Mouse (Mus musculus): Measurements from ENCODE around the gene Cyp2d10. TPM values are rescaled to one million over a fixed set of nuclear protein-coding genes. Genes with fewer than 3 reads are reported as not detected.

Gene Cyp2d10
- total RNA-seq (2023) = not detected

DNA sequence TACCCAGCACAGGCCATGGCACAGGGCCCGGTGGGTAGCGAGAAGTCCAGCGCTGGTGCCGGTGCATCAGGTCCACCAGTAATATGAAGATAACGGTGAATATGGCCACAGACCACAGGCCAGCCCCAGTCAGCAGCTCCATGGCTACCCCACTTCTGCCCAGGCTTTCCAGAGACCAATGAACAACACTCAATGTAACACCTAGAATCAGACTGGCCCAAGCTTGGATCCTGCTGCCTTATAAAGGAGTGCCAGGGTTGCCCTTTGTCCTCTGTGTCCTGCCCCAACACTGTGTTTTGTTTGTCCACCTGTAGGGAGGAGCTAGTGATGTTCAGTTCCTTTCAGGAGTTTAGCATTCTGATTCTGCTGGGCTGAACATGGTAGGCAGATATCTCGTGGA, at the start of gene Cyp2d10:
Gene Cyp2d10, minus strand, starts transcription at position 215 of the 400 bp plus-strand sequence.

DNA sequence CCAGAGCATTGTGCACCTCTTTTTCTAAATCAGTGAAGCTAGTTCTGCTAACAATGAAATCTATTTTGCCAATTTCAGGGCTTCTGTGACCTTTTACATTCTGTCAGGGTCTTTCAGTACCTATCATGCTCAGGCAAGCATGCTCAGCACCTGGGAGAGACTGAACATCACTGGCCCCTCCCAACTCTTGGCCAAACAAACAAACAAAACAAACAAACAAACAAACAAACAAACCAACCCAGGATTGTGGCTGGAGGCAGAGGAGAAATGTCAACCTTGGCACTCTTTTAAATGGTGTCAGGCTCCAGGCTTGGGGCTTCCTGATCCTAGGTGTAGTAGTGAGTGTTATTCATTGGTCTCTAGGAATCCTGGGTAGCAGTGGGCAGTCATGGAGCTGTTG, 26.1 kb upstream of the Cyp2d10 start, which contains the start of gene Cyp2d9:
Gene Cyp2d9, plus strand, starts transcription at position 301 of the 400 bp plus-strand sequence.

GRCm38 (mm10) chr15:82393922-82394321, 13.1 kb downstream of the Cyp2d10 start, which contains the start of gene Cyp2d11:
Cyp2d11 (minus strand) TSS chr15:82394022.

DNA sequence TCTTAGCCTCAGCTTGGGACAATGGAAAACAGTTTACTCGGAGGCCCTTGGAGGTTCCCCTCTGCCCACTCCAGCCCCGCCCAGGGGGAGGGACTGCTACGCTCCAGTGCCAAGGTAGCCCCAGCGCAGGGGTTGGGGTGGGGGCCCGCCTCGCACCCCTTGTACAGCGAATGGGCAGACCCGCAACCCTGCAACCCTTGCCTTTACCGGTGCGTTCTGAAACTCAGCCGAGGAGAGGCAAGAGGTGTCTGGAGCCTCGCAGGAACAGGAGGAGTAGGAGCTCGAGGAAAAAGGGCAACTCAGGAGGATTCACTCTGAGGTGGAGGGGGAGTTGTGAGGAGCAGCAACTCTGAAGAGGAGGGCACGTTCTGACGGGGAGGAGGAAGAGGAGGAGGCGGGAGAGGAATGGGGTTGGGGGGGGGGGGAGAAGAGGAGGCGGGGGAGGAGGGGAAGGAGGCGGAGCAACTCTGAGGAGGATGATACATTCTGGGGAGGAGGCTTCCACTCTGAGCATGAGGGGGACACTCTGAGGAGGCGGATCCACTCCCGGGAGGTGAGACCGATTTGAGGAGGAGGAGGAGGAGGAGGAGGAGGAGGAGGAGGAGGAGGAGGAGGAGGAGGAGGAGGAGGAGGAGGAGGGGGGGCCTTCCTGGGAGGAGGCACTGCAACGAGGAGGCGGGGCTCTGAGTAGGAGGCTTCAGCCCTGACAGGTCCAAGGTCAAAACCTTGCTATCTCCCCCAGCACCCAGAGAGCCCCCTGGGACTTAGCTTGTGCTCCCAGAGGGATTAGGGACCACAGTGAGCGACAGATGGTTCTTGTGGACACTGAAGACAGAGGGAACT, 26.9 kb downstream of the Cyp2d10 start, which contains the start of gene Cyp2d22:
Gene Cyp2d22, minus strand, starts transcription at position 390 of the 843 bp plus-strand sequence.

GRCm38 (mm10) chr15:82354126-82354945, 52.7 kb downstream of the Cyp2d10 start, which contains the start of gene Ndufa6:
Ndufa6 (minus strand) TSS chr15:82354322.

Other genes starting within 250 kb of the Cyp2d10 start
- gene Shisa8, start 194.4 kb downstream of the Cyp2d10 start, total RNA-seq (2023) = 0.29 TPM
- 18.9 TPM for gene Tnfrsf13c, start 182.8 kb downstream of the Cyp2d10 start, total RNA-seq (2023)
- 1.7 TPM for gene Cenpm, start 162.4 kb downstream of the Cyp2d10 start, total RNA-seq (2023)
- gene 1500009C09Rik, start 154.8 kb downstream of the Cyp2d10 start, total RNA-seq (2023) = not detected
- not detected for gene Sept3, start 132.3 kb downstream of the Cyp2d10 start, total RNA-seq (2023)
- not detected for gene Wbp2nl, start 108.2 kb downstream of the Cyp2d10 start, total RNA-seq (2023)
- 43.6 TPM for gene Naga, start 68.3 kb downstream of the Cyp2d10 start, total RNA-seq (2023)
- gene Pheta2, start 68.3 kb downstream of the Cyp2d10 start, total RNA-seq (2023) = 0.26 TPM
- 97.2 TPM for gene Smdt1, start 68.2 kb downstream of the Cyp2d10 start, total RNA-seq (2023)
- 130 TPM for gene Ndufa6, start 52.9 kb downstream of the Cyp2d10 start, total RNA-seq (2023)
- 11.3 TPM for gene Cyp2d22, start 26.9 kb downstream of the Cyp2d10 start, total RNA-seq (2023)
- gene Cyp2d11, start 13.2 kb downstream of the Cyp2d10 start, total RNA-seq (2023) = not detected
- not detected for gene Cyp2d9, start 26.2 kb upstream of the Cyp2d10 start, total RNA-seq (2023)
- gene Cyp2d12, start 147.9 kb upstream of the Cyp2d10 start, total RNA-seq (2023) = not detected
- gene Cyp2d34, start 213.8 kb upstream of the Cyp2d10 start, total RNA-seq (2023) = not detected